Comparison of ENCODE assay signal across 7 mouse cellular contexts in genomic region chr17:22417510-22417909, GRCm38 (mm10). TPM values are rescaled to one million over a fixed set of nuclear protein-coding genes. Genes with fewer than 3 reads are reported as not detected.
DNase-seq lines count a peak whose midpoint lies in the region; ATAC-seq and TF ChIP-seq lines count a peak whose summit lies in the region.

No protein-coding gene starts in this region.

- no peaks in the 10 kb centered on the region for H3K27me3 ChIP-seq in hindbrain, embryonic 10.5 days (ENCODE audit: insufficient read depth, poor library complexity, severe bottlenecking)

- H3K27ac ChIP-seq in hindbrain, embryonic 10.5 days: no peak overlapping the region
- no peak overlapping the region for H3K27ac ChIP-seq in layer of hippocampus, adult 2 months

- no peaks in the 10 kb centered on the region for H3K4me1 ChIP-seq in hindbrain, embryonic 10.5 days (replicated peaks)

- 2% methylated on average over 3 of the region's 3 CpGs for WGBS in hindbrain, embryonic 10.5 days

- peak; percentile 64; the same call in 1 of the 2 replicates for ATAC-seq in erythroblast, adult 5-6 weeks (replicated peaks; ENCODE audit: low FRiP score, poor library complexity, severe bottlenecking)

- peak; percentile 93 for TF ChIP-seq CTCF in layer of hippocampus, adult 2 months (conservative IDR thresholded peaks at IDR 0.05)

- H3K9me3 ChIP-seq in hindbrain, embryonic 10.5 days: no peaks in the 10 kb centered on the region

- no peaks in the 10 kb centered on the region for H3K36me3 ChIP-seq in hindbrain, embryonic 10.5 days

- H3K4me3 ChIP-seq in hindbrain, embryonic 10.5 days: no peak overlapping the region
- no peak overlapping the region for H3K4me3 ChIP-seq in layer of hippocampus, adult 2 months

- peak; percentile 33 for DNase-seq in MEL-GATA-1-ER (ENCODE audit: extremely low read depth, low read depth)
- DNase-seq in adrenal gland, postnatal 36 days: peak; percentile 67 to 72
- peak; percentile 61 for DNase-seq in hindbrain, embryonic 10.5 days (ENCODE audit: low spot score)
- DNase-seq in layer of hippocampus, adult 2 months (ENCODE audit: low spot score in 2 of 2): peak in 1 of 2 experiments; percentile 52
- DNase-seq in lung, postnatal 36 days: peak; percentile 84
- DNase-seq in right cerebral cortex, postnatal 10 days (ENCODE audit: low spot score in 2 of 2): peak; percentile 63 to 76

RNA-seq across cellular contexts. Expression of gene Zfp946, which starts 6.5 kb away (rescaled TPM):
- 1 to 10 TPM; 5.7 to 6.4 TPM for total RNA-seq in adrenal gland, postnatal 36 days (2021)
- total RNA-seq in erythroblast, adult 5-6 weeks (2015; ENCODE audit: low replicate concordance): 0.84 TPM in 1 of 2 replicates, not detected in the other
- total RNA-seq in erythroblast, adult 5-6 weeks (2017; ENCODE audit: low replicate concordance): 0.43 and 0.70 TPM in 2 replicates
- 15.2 and 20.6 TPM in 2 replicates for polyA plus RNA-seq in hindbrain, embryonic 10.5 days (2016; fragmentation: Nextera tagmentation; extraction: Ambion mirVana)
- total RNA-seq in layer of hippocampus, adult 2 months (2021): 10 to 100 TPM; 11.3 to 12.1 TPM

RNA-seq across cellular contexts. Expression of gene Zfp758, which starts 56.3 kb away (rescaled TPM):
- total RNA-seq in adrenal gland, postnatal 36 days (2021): 10 to 100 TPM; 10.5 to 11.9 TPM
- total RNA-seq in erythroblast, adult 5-6 weeks (2015; ENCODE audit: low replicate concordance): 7.1 and 12.1 TPM in 2 replicates
- total RNA-seq in erythroblast, adult 5-6 weeks (2017; ENCODE audit: low replicate concordance): 11.6 and 12.8 TPM in 2 replicates
- 7.6 and 7.8 TPM in 2 replicates for polyA plus RNA-seq in hindbrain, embryonic 10.5 days (2016; fragmentation: Nextera tagmentation; extraction: Ambion mirVana)
- 10 to 100 TPM; 11.5 to 12.1 TPM for total RNA-seq in layer of hippocampus, adult 2 months (2021)

RNA-seq across cellular contexts. Expression of gene Zfp944, which starts 56.3 kb away (rescaled TPM):
- 1 to 10 TPM; 6.7 to 7.0 TPM for total RNA-seq in adrenal gland, postnatal 36 days (2021)
- total RNA-seq in erythroblast, adult 5-6 weeks (2015; ENCODE audit: low replicate concordance): 8.8 and 18.4 TPM in 2 replicates
- 3.6 and 9.9 TPM in 2 replicates for total RNA-seq in erythroblast, adult 5-6 weeks (2017; ENCODE audit: low replicate concordance)
- 9.6 and 13.5 TPM in 2 replicates for polyA plus RNA-seq in hindbrain, embryonic 10.5 days (2016; fragmentation: Nextera tagmentation; extraction: Ambion mirVana)
- 10 to 100 TPM in 1 of 2 experiments, 1 to 10 TPM in 1; 9.8 to 10.3 TPM for total RNA-seq in layer of hippocampus, adult 2 months (2021)
